Mouse (Mus musculus) skeletal muscle tissue, postnatal 0 days (tissue): ENCODE measurements around the gene Sbk2. TPM values are rescaled to one million over a fixed set of nuclear protein-coding genes. Genes with fewer than 3 reads are reported as not detected.

Experiments
- polyA plus RNA-seq: library from polyadenylated mRNA; unstranded; fragments of >200 nt; fragmentation: Nextera tagmentation; extraction: Ambion mirVana; gene quantifications from 2 replicates; pipeline ENCODE4 v1.2.1, GENCODE M21; 2015

Gene Sbk2
- 6.5 and 8.4 TPM in 2 replicates for polyA plus RNA-seq

GRCm38 (mm10) chr7:4964272-4964671 lies at the start of gene Sbk2:
Sbk2 (minus strand) TSS chr7:4964406.

DNA sequence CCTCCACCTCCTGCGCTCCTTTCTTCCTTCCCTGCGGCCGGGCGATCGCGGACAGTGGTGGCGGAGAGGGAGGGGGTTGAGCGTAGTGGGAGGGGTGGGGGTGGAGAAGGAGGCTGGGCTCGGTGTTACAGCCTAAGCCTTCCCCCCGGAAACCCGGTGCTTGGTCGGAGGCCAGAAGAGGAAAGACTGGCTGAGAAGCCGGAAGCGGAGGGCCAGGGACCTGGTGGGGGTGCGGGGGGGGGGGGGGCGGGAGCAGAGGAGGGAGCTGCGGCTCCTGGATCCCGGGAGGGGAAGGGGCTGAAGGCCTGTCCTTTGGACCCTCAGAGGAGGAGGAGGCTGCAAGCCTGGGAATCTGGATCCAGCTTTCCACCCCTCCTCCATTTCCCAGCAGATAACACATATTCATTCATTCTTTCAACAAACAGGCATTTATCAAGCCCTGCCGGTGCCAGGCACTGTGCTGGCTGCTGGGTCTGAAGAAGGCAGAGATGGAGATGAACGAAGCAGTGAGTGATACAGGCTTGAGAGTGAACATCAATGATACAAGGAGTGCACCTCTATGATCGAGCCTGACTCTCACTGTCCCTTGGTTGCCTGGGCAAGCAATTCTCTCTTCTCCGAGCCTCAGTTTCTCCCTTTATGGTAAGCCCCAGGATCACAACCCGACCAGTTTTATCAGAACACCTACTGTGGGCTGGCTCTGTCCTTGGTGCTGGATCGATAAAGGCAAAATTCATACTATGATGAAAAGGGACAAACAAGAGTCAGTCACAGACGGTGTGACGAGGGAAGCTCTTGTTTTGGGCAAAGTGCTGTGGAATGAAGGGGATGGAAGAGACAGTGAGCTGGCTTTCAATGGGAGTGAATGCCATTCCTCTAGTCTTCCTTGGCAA lies 32.0 kb upstream of the Sbk2 start, which contains the start of gene Zfp579:
Gene Zfp579 (minus strand): TSS at position 156 of the 893 bp plus-strand sequence.

GRCm38 (mm10) chr7:4971068-4971467 lies 6.9 kb upstream of the Sbk2 start, which contains the start of gene Sbk3:
Sbk3 (minus strand) TSS chr7:4971168.

DNA sequence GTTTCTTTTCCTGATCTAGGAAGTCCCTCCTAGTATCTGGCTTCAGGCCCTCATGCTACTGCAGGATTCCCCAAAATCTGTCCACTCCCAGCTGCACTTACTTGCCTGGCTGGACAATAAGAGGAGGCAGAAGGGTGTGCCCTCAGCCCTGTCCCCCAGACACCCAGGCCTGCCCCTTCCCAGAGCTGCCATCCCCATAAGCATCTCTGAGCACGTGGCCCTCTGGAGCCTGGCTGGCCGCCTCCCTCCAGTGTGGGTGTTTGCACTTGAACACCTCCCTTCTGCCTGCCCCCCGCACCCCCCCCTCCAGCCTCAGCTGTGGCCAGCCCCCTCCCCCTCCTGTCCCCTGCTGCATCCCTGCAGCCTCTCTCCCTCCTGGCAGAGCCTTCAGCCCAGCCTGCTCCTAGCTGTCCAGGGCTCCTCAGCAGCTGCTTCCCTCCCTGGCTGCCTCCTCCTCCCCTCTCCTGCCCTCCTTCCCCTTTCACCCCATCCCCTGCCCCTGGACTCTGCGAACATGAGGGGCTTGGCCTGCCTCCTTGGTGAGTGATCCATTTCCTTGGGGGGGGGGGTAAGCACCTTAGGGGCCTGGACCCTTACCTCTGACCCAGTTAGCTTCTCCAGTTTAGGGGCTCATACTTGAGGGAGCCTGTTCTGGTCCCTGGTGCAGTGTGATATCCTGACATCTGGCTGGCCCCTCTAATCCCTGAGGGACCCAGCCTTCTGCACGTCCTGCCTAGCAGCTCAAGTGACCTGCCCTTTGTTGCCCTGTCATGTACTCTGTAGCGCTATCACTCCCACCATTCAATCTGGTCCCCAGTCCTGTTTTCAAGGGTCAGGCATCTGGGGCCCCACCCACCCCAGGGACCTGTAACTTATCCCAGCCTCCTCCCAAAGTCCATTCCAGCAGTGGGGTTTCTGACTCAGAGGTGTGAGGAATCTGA lies 38.5 kb downstream of the Sbk2 start, which contains the start of gene Ssc5d:
Gene Ssc5d (plus strand): TSS at position 345 of the 941 bp plus-strand sequence.

GRCm38 (mm10) chr7:4921824-4922482 lies 42.3 kb downstream of the Sbk2 start, which contains the start of gene Nat14:
Nat14 (plus strand) TSS chr7:4922028.

DNA sequence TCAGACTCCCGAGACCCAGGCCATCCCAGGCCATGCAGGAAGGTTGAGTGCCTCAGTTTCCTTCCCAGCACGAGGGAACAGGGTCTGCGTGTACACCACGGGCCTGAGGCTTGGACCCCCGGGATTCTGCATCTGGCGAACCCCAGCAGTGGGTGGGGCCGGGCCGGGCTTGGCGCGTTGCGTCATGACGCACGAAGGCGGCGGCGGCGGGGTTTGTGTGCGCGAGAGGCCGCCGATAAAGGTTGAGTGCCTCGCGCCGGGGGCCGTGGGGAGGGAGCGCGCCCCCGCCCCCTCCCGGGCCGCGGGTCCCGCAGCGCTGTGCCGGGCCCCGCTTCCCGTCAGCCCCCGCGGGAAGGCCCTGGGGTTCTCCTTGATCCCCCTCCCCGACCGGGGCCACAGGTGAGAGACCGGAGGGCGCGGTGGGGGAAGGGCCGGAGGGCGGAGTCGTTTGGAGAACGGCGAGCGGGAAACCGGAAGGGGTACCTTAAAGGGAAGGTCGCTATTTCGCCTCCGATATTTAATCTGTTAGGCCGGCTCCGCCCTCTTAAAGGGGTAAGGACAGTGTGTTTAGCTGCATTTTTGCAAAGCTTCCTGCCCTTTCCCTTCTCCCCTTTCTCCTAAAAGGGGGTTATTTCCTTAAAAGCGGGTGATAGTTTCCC lies 49.1 kb downstream of the Sbk2 start, which contains the start of gene Zfp628:
Gene Zfp628 (plus strand): TSS at position 211 of the 659 bp plus-strand sequence.

DNA sequence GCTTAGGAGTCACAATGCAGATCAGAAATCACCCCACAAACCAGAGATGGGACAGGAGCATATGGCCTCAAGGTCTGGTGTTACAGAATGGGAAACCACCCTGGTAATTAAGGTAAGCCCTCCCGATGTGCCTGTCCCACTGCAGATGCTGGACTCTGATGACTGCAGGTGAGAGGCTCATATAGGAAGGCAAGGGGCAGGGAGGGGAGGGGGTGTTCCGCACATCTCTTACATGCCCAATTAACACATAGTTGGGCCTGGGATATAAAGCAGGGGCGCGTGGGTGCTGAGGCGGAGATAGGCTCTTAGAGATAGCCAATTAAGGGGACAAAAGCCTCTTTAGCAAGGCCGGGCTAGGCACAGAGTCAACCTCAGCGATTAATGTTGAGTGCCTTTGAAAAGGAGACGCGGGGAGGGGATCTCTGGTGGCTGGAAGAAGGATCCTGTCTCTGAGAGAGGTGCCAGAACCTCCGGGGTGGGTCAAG lies 57.7 kb downstream of the Sbk2 start, which contains the start of gene Gm36210:
Gene Gm36210 (minus strand): TSS at position 51 of the 485 bp plus-strand sequence.

Other genes starting within 250 kb of the Sbk2 start
- gene Tmem150b, start 239.2 kb downstream of the Sbk2 start, polyA plus RNA-seq: 0.07 TPM in 1 of 2 replicates, not detected in the other
- gene Kmt5c, start 224.3 kb downstream of the Sbk2 start, polyA plus RNA-seq: 22.4 and 24.9 TPM in 2 replicates
- gene Cox6b2, start 211.3 kb downstream of the Sbk2 start, polyA plus RNA-seq: 18.6 and 22.1 TPM in 2 replicates
- gene Fam71e2, start 193.1 kb downstream of the Sbk2 start, polyA plus RNA-seq: not detected in 2 replicates
- gene Il11, start 181.5 kb downstream of the Sbk2 start, polyA plus RNA-seq: 0.09 TPM in 1 of 2 replicates, not detected in the other
- gene Tmem190, start 181.5 kb downstream of the Sbk2 start, polyA plus RNA-seq: not detected in 2 replicates
- 8.2 and 8.9 TPM in 2 replicates for gene Tmem238, start 174.8 kb downstream of the Sbk2 start, polyA plus RNA-seq
- gene Rpl28, start 171.5 kb downstream of the Sbk2 start, polyA plus RNA-seq: 262 and 278 TPM in 2 replicates
- gene Ube2s, start 151.8 kb downstream of the Sbk2 start, polyA plus RNA-seq: 106 and 115 TPM in 2 replicates
- gene Shisa7, start 119.7 kb downstream of the Sbk2 start, polyA plus RNA-seq: not detected in 2 replicates
- 3.2 and 8.0 TPM in 2 replicates for gene Isoc2b, start 94.1 kb downstream of the Sbk2 start, polyA plus RNA-seq
- gene Isoc2a, start 87.3 kb downstream of the Sbk2 start, polyA plus RNA-seq: 0.87 and 1.4 TPM in 2 replicates
- 0.10 TPM in 1 of 2 replicates, not detected in the other for gene Gm36210, start 57.9 kb downstream of the Sbk2 start, polyA plus RNA-seq
- gene Zfp628, start 49.2 kb downstream of the Sbk2 start, polyA plus RNA-seq: 1.8 and 2.0 TPM in 2 replicates
- 0.66 and 1.3 TPM in 2 replicates for gene Nat14, start 42.4 kb downstream of the Sbk2 start, polyA plus RNA-seq
- 8.7 and 10.2 TPM in 2 replicates for gene Ssc5d, start 38.6 kb downstream of the Sbk2 start, polyA plus RNA-seq
- not detected in 2 replicates for gene Sbk3, start 6.8 kb upstream of the Sbk2 start, polyA plus RNA-seq
- gene Zfp579, start 31.8 kb upstream of the Sbk2 start, polyA plus RNA-seq: 9.2 and 12.0 TPM in 2 replicates
- gene Zfp524, start 50.0 kb upstream of the Sbk2 start, polyA plus RNA-seq: 14.0 and 16.9 TPM in 2 replicates
- 16.4 and 17.7 TPM in 2 replicates for gene Fiz1, start 50.3 kb upstream of the Sbk2 start, polyA plus RNA-seq
- gene Gm44973, start 51.1 kb upstream of the Sbk2 start, polyA plus RNA-seq: 0.17 and 1.3 TPM in 2 replicates
- gene Zfp865, start 56.0 kb upstream of the Sbk2 start, polyA plus RNA-seq: 3.0 and 3.2 TPM in 2 replicates
- 0.22 and 1.5 TPM in 2 replicates for gene Ccdc106, start 56.1 kb upstream of the Sbk2 start, polyA plus RNA-seq
- gene 4632433K11Rik, start 69.7 kb upstream of the Sbk2 start, polyA plus RNA-seq: not detected in 2 replicates
- gene Zfp784, start 74.0 kb upstream of the Sbk2 start, polyA plus RNA-seq: 6.2 and 7.1 TPM in 2 replicates
- 15.9 and 17.3 TPM in 2 replicates for gene Zfp580, start 87.1 kb upstream of the Sbk2 start, polyA plus RNA-seq
- gene U2af2, start 97.7 kb upstream of the Sbk2 start, polyA plus RNA-seq: 37.4 and 39.9 TPM in 2 replicates
- 37.1 and 45.9 TPM in 2 replicates for gene Epn1, start 115.8 kb upstream of the Sbk2 start, polyA plus RNA-seq
- gene Rfpl4, start 152.5 kb upstream of the Sbk2 start, polyA plus RNA-seq: not detected in 2 replicates
- gene Rasl2-9, start 161.5 kb upstream of the Sbk2 start, polyA plus RNA-seq: 1.1 and 1.8 TPM in 2 replicates
- gene Vmn1r55, start 185.3 kb upstream of the Sbk2 start, polyA plus RNA-seq: not detected in 2 replicates
- gene Vmn1r56, start 232.3 kb upstream of the Sbk2 start, polyA plus RNA-seq: not detected in 2 replicates